Mouse (Mus musculus) heart, embryonic 12.5 days (tissue): ENCODE measurements around the gene Slc25a47. TPM values are rescaled to one million over a fixed set of nuclear protein-coding genes. Genes with fewer than 3 reads are reported as not detected.

Source experiments
- ATAC-seq: fragments of 200-750 bp; cut with Nextera tagmentation; 2 replicates; pipeline ENCODE4 v1.8.0; 2017; ENCODE audit warnings: moderate TSS enrichment, moderate library complexity; ENCODE audit not compliant: insufficient number of reproducible peaks, low FRiP score
- H3K27ac ChIP-seq: fragments of 300-500 bp; sonication (generic); 2 replicates; pipeline ENCODE4 v1.5.1; 2016; ENCODE audit warnings: mild to moderate bottlenecking, moderate library complexity; ENCODE audit not compliant: poor library complexity, severe bottlenecking
- H3K27me3 ChIP-seq: fragments of 300-500 bp; sonication (generic); replicated peaks from 2 replicates; pipeline ENCODE4 v1.6.1; 2016; ENCODE audit warnings: mild to moderate bottlenecking, moderate library complexity
- H3K36me3 ChIP-seq: fragments of 300-500 bp; sonication (generic); 2 replicates; pipeline ENCODE4 v1.6.1; 2016; ENCODE audit warnings: mild to moderate bottlenecking, moderate library complexity
- H3K4me1 ChIP-seq: fragments of 300-500 bp; sonication (generic); replicated peaks from 2 replicates; pipeline ENCODE4 v1.6.1; 2016; ENCODE audit warnings: mild to moderate bottlenecking
- H3K4me2 ChIP-seq: fragments of 300-500 bp; sonication (generic); 2 replicates; pipeline ENCODE4 v1.6.1; 2016; ENCODE audit warnings: mild to moderate bottlenecking, moderate library complexity
- H3K4me3 ChIP-seq: fragments of 300-500 bp; sonication (generic); 2 replicates; pipeline ENCODE4 v1.5.1; 2016; ENCODE audit warnings: mild to moderate bottlenecking
- H3K9ac ChIP-seq: fragments of 300-500 bp; sonication (generic); 2 replicates; pipeline ENCODE4 v1.6.1; 2016; ENCODE audit warnings: mild to moderate bottlenecking, moderate library complexity
- H3K9me3 ChIP-seq: fragments of 300-500 bp; sonication (generic); replicated peaks from 2 replicates; pipeline ENCODE4 v1.6.1; 2016; ENCODE audit warnings: mild to moderate bottlenecking, moderate library complexity
- WGBS: fragments of 180-500 bp; shearing (Covaris S2); methylation state at CpG from one replicate; pipeline ENCODE4 v1.1.7; 2016; 5-methylcytosine and 5-hydroxymethylcytosine counted together
- polyA plus RNA-seq: library from polyadenylated mRNA; unstranded; fragments of >200 nt; fragmentation: Nextera tagmentation; extraction: Ambion mirVana; gene quantifications from 2 replicates; pipeline ENCODE4 v1.2.1, GENCODE M21; 2016

The Slc25a47 gene
- 5.2 and 5.4 TPM in 2 replicates for polyA plus RNA-seq

DNA sequence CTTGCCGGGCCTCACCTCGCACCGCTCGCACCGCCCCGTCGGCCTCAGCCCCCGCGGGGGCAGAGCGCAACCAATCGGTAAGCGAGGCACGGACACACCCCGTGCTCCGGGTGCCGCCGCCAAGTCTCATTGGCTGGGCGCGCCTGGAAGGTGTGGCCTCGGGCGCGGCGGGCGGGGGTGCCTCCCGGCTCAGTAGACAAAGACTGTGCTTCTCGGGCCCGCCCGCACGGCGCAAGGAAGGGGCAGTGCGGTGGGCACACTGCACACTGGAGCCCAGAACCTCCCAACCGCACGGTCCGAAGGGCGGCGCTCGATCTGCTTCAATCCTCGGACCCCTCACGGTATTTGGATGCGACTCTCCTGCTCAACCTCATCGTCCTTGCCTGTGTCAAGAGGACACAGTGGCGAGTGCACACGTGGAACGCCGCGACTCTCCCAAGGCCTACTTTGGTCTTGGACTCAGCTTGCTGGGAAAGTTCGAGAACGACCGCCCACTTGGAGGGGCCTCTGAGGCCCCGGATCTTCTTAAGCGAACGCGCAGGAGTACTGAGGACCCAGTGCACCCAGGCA, at the start of gene Slc25a47, which contains the start of gene Slc25a29:
Gene Slc25a47 (plus strand): TSS at position 207 of the 570 bp plus-strand sequence.
Gene Slc25a29 (minus strand): TSS at position 44 of the 570 bp plus-strand sequence.
- Histone ChIP-seq H3K4me2 (peak within 1 kb of the TSS; percentile 99), H3K9ac (peak within 1 kb of the TSS; percentile 82), H3K27me3 (0 out of 2 replicates have a peak, but pooled peaks cover 10% of the 10 kb centered on the region), H3K4me1 (peaks cover 38% of the 10 kb centered on the region), H3K9me3 (no peaks in the 10 kb centered on the region), H3K27ac (peak within 1 kb of the TSS; percentile 76), H3K36me3 (peaks cover 20% of the 10 kb centered on the region), H3K4me3 (peak within 1 kb of the TSS; percentile 72)
- ATAC-seq: peak; percentile 99
- WGBS: under 1% methylated on average over 49 of the region's 53 CpGs

DNA sequence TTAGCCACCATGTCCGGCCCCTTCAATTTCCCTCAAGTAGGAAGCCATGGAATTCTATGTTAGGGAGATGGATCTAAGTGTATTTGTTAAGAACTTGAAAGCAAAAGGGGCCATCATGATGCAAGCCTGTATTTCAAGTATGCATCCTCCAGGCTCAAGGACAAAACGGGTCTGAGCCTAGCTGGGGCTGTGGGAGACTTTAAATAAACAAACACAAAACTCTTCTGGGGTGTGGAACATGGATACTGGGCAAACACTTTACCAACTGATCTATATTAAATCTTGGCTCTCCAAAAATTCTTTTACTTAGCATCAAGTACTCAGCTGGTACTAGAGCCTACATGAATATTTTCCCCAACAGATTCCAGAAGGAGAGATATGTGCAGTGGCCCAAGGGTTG, 48.5 kb upstream of the Slc25a47 start:
- WGBS: 75% methylated on average over 2 of the region's 2 CpGs
- no peak overlapping the region for H3K27ac ChIP-seq
- peaks cover 12% of the 10 kb centered on the region for H3K36me3 ChIP-seq
- no peaks in the 10 kb centered on the region for H3K27me3 ChIP-seq
- H3K9ac ChIP-seq: no peak overlapping the region
- H3K4me1 ChIP-seq: peaks cover 8% of the 10 kb centered on the region
- no peak overlapping the region for H3K4me2 ChIP-seq
- peaks cover 7% of the 10 kb centered on the region; the same call in 1 of the 2 replicates for H3K9me3 ChIP-seq
- H3K4me3 ChIP-seq: no peak overlapping the region
- ATAC-seq: no peak

- H3K4me2 ChIP-seq: peak overlapping the region; percentile 81
- no peaks in the 10 kb centered on the region for H3K36me3 ChIP-seq
- H3K4me1 ChIP-seq: peaks cover 16% of the 10 kb centered on the region
- ATAC-seq: peak; percentile 31
- peak overlapping the region; percentile 97 for H3K4me3 ChIP-seq
- H3K27me3 ChIP-seq: no peaks in the 10 kb centered on the region
- peak overlapping the region; percentile 100 for H3K27ac ChIP-seq
- WGBS: under 1% methylated on average over 52 of the region's 52 CpGs
- no peaks in the 10 kb centered on the region for H3K9me3 ChIP-seq
- peak overlapping the region; percentile 94 for H3K9ac ChIP-seq
Measured at GRCm38 (mm10) chr12:108792152-108792545, 43.7 kb upstream of the Slc25a47 start.

DNA sequence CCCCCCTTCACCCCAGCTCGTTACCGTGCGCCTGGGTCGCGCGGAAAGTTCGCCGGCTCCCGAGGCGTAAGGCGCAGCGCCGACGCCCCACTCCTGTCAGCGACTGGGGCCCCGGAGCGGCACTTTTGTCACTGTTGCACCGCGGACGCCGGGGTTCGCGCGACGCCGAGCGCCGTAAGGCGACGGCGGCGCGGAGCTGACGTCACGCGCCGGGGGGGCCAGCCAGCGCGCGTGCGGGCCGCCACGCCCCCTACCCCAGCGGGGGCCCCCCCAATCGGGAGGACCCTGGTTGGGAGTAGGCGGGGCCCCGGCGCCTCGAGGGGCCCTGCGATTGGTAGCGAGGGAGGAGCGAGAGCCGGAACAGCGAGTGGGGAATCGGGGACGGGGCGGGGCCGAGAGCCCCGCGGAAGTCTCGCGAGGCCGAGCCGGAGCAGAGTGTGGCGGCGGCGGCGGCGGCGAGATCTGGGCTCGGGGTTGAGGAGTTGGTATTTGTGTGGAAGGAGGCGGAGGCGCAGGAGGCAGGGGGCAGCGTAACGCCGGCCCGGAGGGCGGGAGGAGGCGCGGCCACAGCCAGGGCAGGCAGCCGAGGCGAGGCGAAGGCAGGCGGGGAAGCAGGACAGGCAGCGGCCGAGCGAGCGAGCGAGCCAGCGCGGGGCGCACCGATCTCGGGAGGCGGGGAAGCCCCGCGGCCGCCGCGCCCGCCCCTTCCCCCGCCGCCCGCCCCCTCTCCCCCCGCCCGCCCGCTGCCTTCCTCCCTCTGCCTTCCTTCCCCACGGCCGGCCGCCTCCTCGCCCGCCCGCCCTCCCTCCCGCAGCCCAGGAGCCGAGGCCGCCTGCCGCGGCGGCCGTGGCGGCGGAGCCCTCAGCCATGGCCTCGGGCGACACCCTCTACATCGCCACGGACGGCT, 43.0 kb upstream of the Slc25a47 start, which contains the start of gene Yy1:
Gene Yy1 (plus strand): TSS at position 428 of the 907 bp plus-strand sequence.
- Histone ChIP-seq H3K4me2 (peak within 1 kb of the TSS; percentile 81), H3K9me3 (no peaks in the 10 kb centered on the region), H3K36me3 (no peaks in the 10 kb centered on the region), H3K4me3 (peak within 1 kb of the TSS; percentile 97), H3K4me1 (peaks cover 17% of the 10 kb centered on the region), H3K9ac (peak within 1 kb of the TSS; percentile 96), H3K27me3 (no peaks in the 10 kb centered on the region), H3K27ac (peak within 1 kb of the TSS; percentile 100)
- under 1% methylated on average over 96 of the region's 127 CpGs for WGBS
- ATAC-seq: peak; percentile 95

DNA sequence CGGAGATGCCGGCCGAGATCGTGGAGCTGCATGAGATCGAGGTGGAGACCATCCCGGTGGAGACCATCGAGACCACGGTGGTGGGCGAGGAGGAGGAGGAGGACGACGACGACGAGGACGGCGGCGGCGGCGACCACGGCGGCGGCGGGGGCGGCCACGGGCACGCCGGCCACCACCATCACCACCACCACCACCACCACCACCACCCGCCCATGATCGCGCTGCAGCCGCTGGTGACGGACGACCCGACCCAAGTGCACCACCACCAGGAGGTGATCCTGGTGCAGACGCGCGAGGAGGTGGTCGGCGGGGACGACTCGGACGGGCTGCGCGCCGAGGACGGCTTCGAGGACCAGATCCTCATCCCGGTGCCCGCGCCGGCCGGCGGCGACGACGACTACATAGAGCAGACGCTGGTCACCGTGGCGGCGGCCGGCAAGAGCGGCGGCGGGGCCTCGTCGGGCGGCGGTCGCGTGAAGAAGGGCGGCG, 42.3 kb upstream of the Slc25a47 start:
- Histone ChIP-seq H3K27ac (peak overlapping the region; percentile 100), H3K36me3 (no peaks in the 10 kb centered on the region), H3K4me1 (peaks cover 20% of the 10 kb centered on the region), H3K9me3 (no peaks in the 10 kb centered on the region), H3K4me2 (peak overlapping the region; percentile 81), H3K9ac (peak overlapping the region; percentile 96), H3K4me3 (peak overlapping the region; percentile 97), H3K27me3 (no peaks in the 10 kb centered on the region)
- ATAC-seq: no peak
- WGBS: 1% methylated on average over 52 of the region's 71 CpGs

DNA sequence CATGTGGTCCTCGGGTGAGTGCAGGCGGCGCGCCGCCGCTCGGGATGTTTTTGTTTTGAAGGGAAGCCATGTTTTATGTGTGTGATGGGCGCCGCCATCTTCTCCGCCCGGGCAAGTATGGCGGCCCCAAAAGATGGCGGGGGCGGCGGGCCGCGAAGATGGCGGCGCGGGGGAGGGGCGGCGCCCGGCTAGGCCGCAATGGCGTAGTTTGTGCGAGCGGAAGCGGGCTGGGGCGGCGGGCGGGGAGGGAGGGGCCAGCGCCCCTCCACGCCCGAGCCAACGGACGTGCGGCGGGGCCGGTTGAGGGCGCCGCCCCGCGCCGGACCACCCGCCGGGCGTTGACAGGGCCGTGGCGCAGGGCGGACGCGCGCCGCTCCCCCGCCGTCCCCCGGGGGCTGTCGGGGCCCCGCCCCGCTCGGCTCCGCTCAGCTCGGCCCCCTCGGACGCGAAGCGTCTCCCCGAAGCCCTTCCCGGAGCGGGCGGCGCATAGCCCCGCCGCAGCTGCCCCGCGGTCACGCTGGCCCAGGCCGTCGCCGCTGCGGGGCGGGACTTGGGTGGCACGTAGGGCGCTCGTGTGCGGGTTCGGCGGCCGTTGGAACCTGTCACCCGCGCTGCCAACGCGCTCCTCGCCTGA, 41.7 kb upstream of the Slc25a47 start:
- ATAC-seq: peak; percentile 79
- Histone ChIP-seq H3K36me3 (no peaks in the 10 kb centered on the region), H3K9me3 (no peaks in the 10 kb centered on the region), H3K9ac (peak overlapping the region; percentile 96), H3K4me1 (peaks cover 21% of the 10 kb centered on the region), H3K4me3 (peak overlapping the region; percentile 97), H3K27ac (peak overlapping the region; percentile 100), H3K4me2 (peak overlapping the region; percentile 81), H3K27me3 (no peaks in the 10 kb centered on the region)
- under 1% methylated on average over 83 of the region's 94 CpGs for WGBS

GRCm38 (mm10) chr12:108794979-108795537, 40.8 kb upstream of the Slc25a47 start:
- no peaks in the 10 kb centered on the region for H3K36me3 ChIP-seq
- no peaks in the 10 kb centered on the region for H3K27me3 ChIP-seq
- H3K4me3 ChIP-seq: peak overlapping the region; percentile 97
- ATAC-seq: no peak
- H3K4me2 ChIP-seq: peak overlapping the region; percentile 81
- peaks cover 26% of the 10 kb centered on the region for H3K4me1 ChIP-seq
- no peaks in the 10 kb centered on the region for H3K9me3 ChIP-seq
- WGBS: 4% methylated on average over 9 of the region's 9 CpGs
- H3K9ac ChIP-seq: peak overlapping the region; percentile 96
- peak overlapping the region; percentile 100 for H3K27ac ChIP-seq

DNA sequence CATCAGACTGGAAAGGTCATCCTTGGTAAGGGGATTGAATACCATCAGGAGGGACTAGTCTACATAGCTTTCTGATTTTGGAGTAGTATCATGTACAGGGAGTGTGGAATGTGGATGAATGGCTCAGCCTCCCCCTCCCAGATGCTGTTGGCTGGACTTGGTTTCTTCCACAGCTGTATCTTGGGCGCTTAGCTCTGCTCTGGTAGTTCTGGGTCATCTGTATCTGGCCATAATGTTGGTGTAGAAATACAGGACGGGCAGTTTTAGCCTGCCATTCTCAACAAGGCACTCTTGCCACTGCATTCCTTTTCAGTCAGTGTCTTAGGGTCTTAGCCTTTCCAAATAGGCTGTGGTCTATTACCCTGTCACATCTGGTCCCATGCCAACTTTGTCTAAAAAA, 34.2 kb upstream of the Slc25a47 start:
- no peak overlapping the region for H3K4me2 ChIP-seq
- H3K36me3 ChIP-seq: peaks cover 6% of the 10 kb centered on the region
- H3K4me3 ChIP-seq: no peak overlapping the region
- peaks cover 51% of the 10 kb centered on the region for H3K4me1 ChIP-seq
- H3K9me3 ChIP-seq: no peaks in the 10 kb centered on the region
- WGBS: 71% methylated on average over 2 of the region's 2 CpGs
- no peak overlapping the region for H3K27ac ChIP-seq
- H3K27me3 ChIP-seq: no peaks in the 10 kb centered on the region
- ATAC-seq: no peak
- no peak overlapping the region for H3K9ac ChIP-seq

- no peak for ATAC-seq
- Histone ChIP-seq H3K36me3 (peaks cover 20% of the 10 kb centered on the region), H3K9me3 (no peaks in the 10 kb centered on the region), H3K27me3 (no peaks in the 10 kb centered on the region), H3K4me2 (no peak overlapping the region), H3K9ac (no peak overlapping the region), H3K4me3 (no peak overlapping the region), H3K27ac (no peak overlapping the region), H3K4me1 (peaks cover 58% of the 10 kb centered on the region)
- 93% methylated on average over 2 of the region's 2 CpGs for WGBS
Measured at GRCm38 (mm10) chr12:108804388-108804787, 31.5 kb upstream of the Slc25a47 start.

DNA sequence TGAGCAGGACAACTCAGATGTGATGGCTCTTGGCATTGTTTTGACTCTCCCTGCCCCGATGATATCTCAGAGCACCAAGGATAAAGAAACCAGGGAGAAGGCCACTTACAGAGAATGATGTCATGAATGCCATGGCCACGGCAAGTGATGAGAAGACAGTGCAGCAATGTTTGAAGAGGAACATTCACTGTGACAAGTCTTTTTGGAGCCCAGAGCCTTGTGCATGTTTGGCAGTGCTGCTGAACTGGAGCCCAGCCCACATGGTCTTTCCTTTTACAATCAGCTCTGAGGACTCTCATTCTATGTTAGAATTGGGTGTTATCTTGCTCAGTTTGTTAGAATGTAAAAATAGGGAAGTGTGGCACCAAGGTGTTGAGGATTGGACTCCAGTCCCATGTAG, 27.4 kb upstream of the Slc25a47 start:
- H3K4me1 ChIP-seq: peaks cover 46% of the 10 kb centered on the region

More for the DNA sequence above, 27.4 kb upstream of the Slc25a47 start:
- Histone ChIP-seq H3K27ac (no peak overlapping the region), H3K9me3 (no peaks in the 10 kb centered on the region), H3K36me3 (peaks cover 23% of the 10 kb centered on the region), H3K4me3 (no peak overlapping the region), H3K9ac (no peak overlapping the region), H3K27me3 (no peaks in the 10 kb centered on the region), H3K4me2 (no peak overlapping the region)
- ATAC-seq: no peak
- 48% methylated on average over 2 of the region's 2 CpGs for WGBS
